Comparison of ENCODE assay signal across 8 mouse cellular contexts in the genomic region with DNA sequence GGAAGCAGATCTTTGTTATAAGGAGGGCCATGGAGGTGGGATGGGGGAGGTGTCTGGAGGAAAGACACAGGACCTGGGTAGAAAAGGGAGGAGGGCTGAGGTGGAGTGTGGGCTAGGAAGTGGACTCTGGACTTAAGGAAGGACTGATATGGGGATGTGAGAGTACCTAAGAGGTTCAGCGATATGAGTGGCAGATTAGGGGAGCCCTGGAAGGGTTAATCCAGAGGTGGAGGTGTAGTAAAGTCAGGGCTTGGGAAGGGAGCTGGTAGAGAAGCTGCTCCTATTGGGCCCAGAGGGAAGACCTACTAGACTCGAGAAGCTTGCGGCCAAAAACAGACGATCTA. TPM values are rescaled to one million over a fixed set of nuclear protein-coding genes. Genes with fewer than 3 reads are reported as not detected.
DNase-seq lines count a peak whose midpoint lies in the region; ATAC-seq and TF ChIP-seq lines count a peak whose summit lies in the region.

No protein-coding gene starts in this region.

- in situ Hi-C loops in CH12.LX (cut with MboI; ENCODE audit: low pct_ligation_motif_present, low pct_unique_long_range_greater_than_20kb, low sequenced_read_pairs) = no loop called here

- ATAC-seq in forebrain, embryonic 14.5 days = no peak
- ATAC-seq in liver, embryonic 14.5 days (ENCODE audit: insufficient read depth) = 0 out of 2 replicates have a peak, but pooled peaks have one; percentile 2

- dilution Hi-C loops in CH12.LX (cut with MboI; ENCODE audit: extremely low pct_ligation_motif_present, extremely low pct_unique_long_range_greater_than_20kb, low sequenced_read_pairs) = no loop called here

- no peaks in the 10 kb centered on the region for H3K27me3 ChIP-seq in CH12.LX (replicated peaks)
- no peaks in the 10 kb centered on the region for H3K27me3 ChIP-seq in forebrain, embryonic 14.5 days (replicated peaks; ENCODE audit: control insufficient read depth, insufficient read depth, low read length)
- no peaks in the 10 kb centered on the region for H3K27me3 ChIP-seq in liver, embryonic 14.5 days (ENCODE audit: control insufficient read depth, insufficient read depth, low read length)

- peak overlapping the region; percentile 74 for H3K4me2 ChIP-seq in CH12.LX (ENCODE audit: insufficient read depth, low read depth, poor library complexity, severe bottlenecking)
- H3K4me2 ChIP-seq in forebrain, embryonic 14.5 days (ENCODE audit: low read length) = peak overlapping the region; percentile 59
- peak overlapping the region; percentile 61 for H3K4me2 ChIP-seq in liver, embryonic 14.5 days (ENCODE audit: low read depth)

- TF ChIP-seq EP300 in CH12.LX (IDR thresholded peaks at IDR 0.05; ENCODE audit: low read length) = no peak
- TF ChIP-seq EP300 in liver, embryonic 14.5 days (IDR thresholded peaks at IDR 0.05; ENCODE audit: low read depth) = no peak

- TF ChIP-seq RAD21 in CH12.LX (IDR thresholded peaks at IDR 0.05; ENCODE audit: low read depth, low read length) = no peak

- 54% methylated on average over 4 of the region's 4 CpGs for WGBS in forebrain, embryonic 14.5 days
- 33% methylated on average over 4 of the region's 4 CpGs for WGBS in liver, embryonic 14.5 days (ENCODE audit: insufficient replicate concordance)

- H3K36me3 ChIP-seq in CH12.LX (replicated peaks in 1 of 2; ENCODE audit: control insufficient read depth in 1 of 2, insufficient read depth in 1 of 2, low read length in 1 of 2) = peaks cover 26 to 57% of the 10 kb centered on the region in 2 experiments
- H3K36me3 ChIP-seq in forebrain, embryonic 14.5 days (ENCODE audit: control insufficient read depth, insufficient read depth, low read length) = peaks cover 12% of the 10 kb centered on the region; the same call in 1 of the 2 replicates
- H3K36me3 ChIP-seq in liver, embryonic 14.5 days (replicated peaks; ENCODE audit: control insufficient read depth, insufficient read depth, low read depth) = no peaks in the 10 kb centered on the region

- 0 out of 2 replicates have a peak, but pooled peaks cover 8% of the 10 kb centered on the region for H3K79me2 ChIP-seq in CH12.LX (replicated peaks; ENCODE audit: control insufficient read depth, extremely low read depth, insufficient read depth, poor library complexity, severe bottlenecking)

- DNase-seq in heart, adult 11 months = peak; percentile 89
- no peak for DNase-seq in heart, adult 18-20 months
- DNase-seq in CH12.LX (ENCODE audit: extremely low read depth) (no peak), adipocyte (ENCODE audit: low spot score) (no peak)
- no peak for DNase-seq in forebrain, embryonic 14.5 days (ENCODE audit: low spot score)
- DNase-seq in liver, embryonic 14.5 days (ENCODE audit: low read depth in 3 of 3, low spot score in 3 of 3) = no peak
- no peak for DNase-seq in cerebellum, adult 11-12 months
- no peak for DNase-seq in frontal cortex, postnatal 36 days (ENCODE audit: low spot score in 2 of 2)

- no peaks in the 10 kb centered on the region for H3K9me3 ChIP-seq in CH12.LX (replicated peaks; ENCODE audit: low read length)
- H3K9me3 ChIP-seq in forebrain, embryonic 14.5 days (replicated peaks; ENCODE audit: control insufficient read depth, low read length) = no peaks in the 10 kb centered on the region
- no peaks in the 10 kb centered on the region for H3K9me3 ChIP-seq in liver, embryonic 14.5 days (ENCODE audit: control insufficient read depth, low read length)

- peaks cover 7 to 17% of the 10 kb centered on the region in 2 experiments; a peak in 3 of 4 replicates for H3K4me1 ChIP-seq in CH12.LX (ENCODE audit: control insufficient read depth in 1 of 2, insufficient read depth in 2 of 2)
- no peaks in the 10 kb centered on the region; the same call in 1 of the 2 replicates for H3K4me1 ChIP-seq in forebrain, embryonic 14.5 days (ENCODE audit: control insufficient read depth, insufficient read depth, low read length)
- H3K4me1 ChIP-seq in liver, embryonic 14.5 days (replicated peaks; ENCODE audit: control insufficient read depth in 2 of 2, insufficient read depth in 2 of 2, low read length in 1 of 2) = peaks cover 0 to 2% of the 10 kb centered on the region in 2 experiments; a peak in 1 of 4 replicates

- TF ChIP-seq POLR2A in CH12.LX (IDR thresholded peaks at IDR 0.05; ENCODE audit: low read depth, low read length) = no peak

- peak overlapping the region; percentile 68 for H3K9ac ChIP-seq in CH12.LX (ENCODE audit: insufficient read depth, low read depth)
- H3K9ac ChIP-seq in forebrain, embryonic 14.5 days (ENCODE audit: low read length) = peak overlapping the region; percentile 60
- no peak overlapping the region for H3K9ac ChIP-seq in liver, embryonic 14.5 days (replicated peaks)

- no peak for TF ChIP-seq CTCF in CH12.LX (conservative IDR thresholded peaks at IDR 0.05 in 1 of 2, IDR thresholded peaks at IDR 0.05 in 1 of 2; ENCODE audit: low read depth in 2 of 2, low read length in 2 of 2)
- TF ChIP-seq CTCF in liver, embryonic 14.5 days (IDR thresholded peaks at IDR 0.05; ENCODE audit: low read depth) = no peak

- peak overlapping the region; percentile 74; the same call in 1 of the 2 replicates for H3K27ac ChIP-seq in CH12.LX (ENCODE audit: insufficient read depth, low read depth)
- H3K27ac ChIP-seq in forebrain, embryonic 14.5 days (ENCODE audit: low read depth, low read length) = no peak overlapping the region
- no peak overlapping the region for H3K27ac ChIP-seq in liver, embryonic 14.5 days

- H3K4me3 ChIP-seq in CH12.LX (replicated peaks in 1 of 3; ENCODE audit: low read depth in 2 of 3, low read length in 2 of 3, poor library complexity in 1 of 3) = peak overlapping the region; percentile 56 to 82 (median 59)
- H3K4me3 ChIP-seq in forebrain, embryonic 14.5 days (ENCODE audit: low read depth, low read length) = peak overlapping the region; percentile 43
- H3K4me3 ChIP-seq in liver, embryonic 14.5 days (ENCODE audit: insufficient read depth in 1 of 2, low read depth in 2 of 2, low read length in 2 of 2) = peak overlapping the region; percentile 41 to 55; a peak in 3 of 4 replicates

TF ChIP-seq in CH12.LX, 34 proteins besides CTCF, POLR2A, EP300 and RAD21:
- TF ChIP-seq NRF1 (IDR thresholded peaks at IDR 0.05; ENCODE audit: low read depth, low read length) = no peak

RNA-seq across cellular contexts. Expression of gene Praf2, which starts 0.7 kb away (rescaled TPM):
- total RNA-seq in heart, adult 18-20 months (2021) = 1 to 10 TPM; 5.1 to 5.3 TPM
- 41.8 and 49.1 TPM in 2 replicates for total RNA-seq in CH12.LX (2012; rRNA removed)
- total RNA-seq in CH12.LX (2014; rRNA removed) = 25.7 and 26.9 TPM in 2 replicates
- polyA plus RNA-seq in CH12.LX (2012; ENCODE audit: insufficient read length, low read depth) = 40.5 and 40.6 TPM in 2 replicates
- polyA plus RNA-seq in forebrain, embryonic 14.5 days (2014; fragmentation: Nextera tagmentation; extraction: Ambion mirVana) = 139 and 145 TPM in 2 replicates
- 4.3 and 5.7 TPM in 2 replicates for polyA plus RNA-seq in liver, embryonic 14.5 days (2012; rRNA removed)
- polyA plus RNA-seq in liver, embryonic 14.5 days (2014; fragmentation: Nextera tagmentation; extraction: Ambion mirVana) = 4.0 and 6.6 TPM in 2 replicates

RNA-seq across cellular contexts. Expression of gene Gm45208, which starts 6.8 kb away (rescaled TPM):
- total RNA-seq in heart, adult 18-20 months (2021) = not detected
- total RNA-seq in CH12.LX (2012; rRNA removed) = 0.47 TPM in 1 of 2 replicates, not detected in the other
- total RNA-seq in CH12.LX (2014; rRNA removed) = not detected in 2 replicates
- polyA plus RNA-seq in CH12.LX (2012; ENCODE audit: insufficient read length, low read depth) = 13.0 and 13.1 TPM in 2 replicates
- polyA plus RNA-seq in forebrain, embryonic 14.5 days (2014; fragmentation: Nextera tagmentation; extraction: Ambion mirVana) = not detected in 2 replicates
- 0.09 and 0.18 TPM in 2 replicates for polyA plus RNA-seq in liver, embryonic 14.5 days (2012; rRNA removed)
- polyA plus RNA-seq in liver, embryonic 14.5 days (2014; fragmentation: Nextera tagmentation; extraction: Ambion mirVana) = not detected in 2 replicates

RNA-seq across cellular contexts. Expression of gene Wdr45, which starts 14.8 kb away (rescaled TPM):
- 10 to 100 TPM; 29.9 to 51.4 TPM for total RNA-seq in heart, adult 18-20 months (2021)
- total RNA-seq in CH12.LX (2012; rRNA removed) (13.9 and 21.4 TPM in 2 replicates), CH12.LX (2014; rRNA removed) (19.4 and 24.1 TPM in 2 replicates)
- polyA plus RNA-seq in CH12.LX (2012; ENCODE audit: insufficient read length, low read depth) = 18.0 and 21.7 TPM in 2 replicates
- polyA plus RNA-seq in forebrain, embryonic 14.5 days (2014; fragmentation: Nextera tagmentation; extraction: Ambion mirVana) = 30.2 and 31.3 TPM in 2 replicates
- polyA plus RNA-seq in liver, embryonic 14.5 days (2012; rRNA removed) = 11.8 and 12.1 TPM in 2 replicates
- 7.5 and 10.0 TPM in 2 replicates for polyA plus RNA-seq in liver, embryonic 14.5 days (2014; fragmentation: Nextera tagmentation; extraction: Ambion mirVana)

RNA-seq across cellular contexts. Expression of gene Ccdc120, which starts 21.8 kb away (rescaled TPM):
- total RNA-seq in heart, adult 18-20 months (2021) = under 1 TPM; 0.59 to 0.67 TPM
- 3.6 and 6.9 TPM in 2 replicates for total RNA-seq in CH12.LX (2012; rRNA removed)
- 3.5 and 4.4 TPM in 2 replicates for total RNA-seq in CH12.LX (2014; rRNA removed)
- polyA plus RNA-seq in CH12.LX (2012; ENCODE audit: insufficient read length, low read depth) = 6.9 and 9.0 TPM in 2 replicates
- polyA plus RNA-seq in forebrain, embryonic 14.5 days (2014; fragmentation: Nextera tagmentation; extraction: Ambion mirVana) = 43.8 and 45.3 TPM in 2 replicates
- 1.4 and 2.0 TPM in 2 replicates for polyA plus RNA-seq in liver, embryonic 14.5 days (2012; rRNA removed)
- 1.5 and 2.3 TPM in 2 replicates for polyA plus RNA-seq in liver, embryonic 14.5 days (2014; fragmentation: Nextera tagmentation; extraction: Ambion mirVana)

RNA-seq across cellular contexts. Expression of gene Gpkow, which starts 32.0 kb away (rescaled TPM):
- 10 to 100 TPM; 17.8 to 20.1 TPM for total RNA-seq in heart, adult 18-20 months (2021)
- total RNA-seq in CH12.LX (2012; rRNA removed) = 14.6 and 16.8 TPM in 2 replicates
- 6.6 and 9.3 TPM in 2 replicates for total RNA-seq in CH12.LX (2014; rRNA removed)
- 32.2 and 35.3 TPM in 2 replicates for polyA plus RNA-seq in CH12.LX (2012; ENCODE audit: insufficient read length, low read depth)
- polyA plus RNA-seq in forebrain, embryonic 14.5 days (2014; fragmentation: Nextera tagmentation; extraction: Ambion mirVana) = 56.2 and 57.4 TPM in 2 replicates
- 4.4 and 7.0 TPM in 2 replicates for polyA plus RNA-seq in liver, embryonic 14.5 days (2012; rRNA removed)
- polyA plus RNA-seq in liver, embryonic 14.5 days (2014; fragmentation: Nextera tagmentation; extraction: Ambion mirVana) = 12.6 and 14.6 TPM in 2 replicates

Comparison
In these comparisons a context has a peak if more than half of its experiments do, and no peak if none do; other contexts are left out.
1. RNA of gene Gm45208, which starts 6.8 kb away (polyA plus RNA-seq): 13.0 to 13.1 TPM in CH12.LX; 0.09 to 0.18 TPM in liver, embryonic 14.5 days and not detected in forebrain, embryonic 14.5 days; every median in the first group is over 10 times any median in the second.
2. Peak in every context shown above with its lines, with median percentiles within 50 percentile points of each other: H3K4me2 ChIP-seq and H3K4me3 ChIP-seq.